Mouse (Mus musculus) right cerebral cortex, postnatal 25 days (tissue): Measurements from ENCODE around the gene Tchh.
"Not testable (repeated sequence)": the region's sequence is repeated elsewhere in the genome, so short reads cannot be mapped to it uniquely, and the experiment has no call there.

Experiments used
- DNase-seq: peaks from one replicate; pipeline ENCODE4 v3.0.0; 2022

The Tchh gene

DNA sequence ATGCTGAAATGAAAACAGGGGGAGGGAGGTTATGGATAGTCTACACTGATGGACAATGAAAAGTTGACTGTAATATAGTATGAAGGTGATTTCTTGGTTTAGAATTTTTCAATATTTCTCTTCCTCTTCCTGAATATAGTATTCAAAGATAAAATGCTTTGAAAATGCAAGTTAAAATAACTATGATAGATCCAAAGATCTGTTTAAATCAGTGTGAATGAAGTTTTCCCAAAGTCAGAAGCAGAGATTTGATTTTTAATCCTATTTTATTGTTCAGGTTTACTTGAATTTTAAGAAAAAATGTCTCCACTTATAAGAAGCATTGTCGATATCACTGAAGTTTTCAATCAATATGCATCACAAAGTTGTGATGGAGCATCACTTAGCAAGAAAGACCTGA lies at the start of gene Tchh:
Gene Tchh, plus strand, starts transcription at position 301 of the 400 bp plus-strand sequence.
- DNase-seq = no peak

DNA sequence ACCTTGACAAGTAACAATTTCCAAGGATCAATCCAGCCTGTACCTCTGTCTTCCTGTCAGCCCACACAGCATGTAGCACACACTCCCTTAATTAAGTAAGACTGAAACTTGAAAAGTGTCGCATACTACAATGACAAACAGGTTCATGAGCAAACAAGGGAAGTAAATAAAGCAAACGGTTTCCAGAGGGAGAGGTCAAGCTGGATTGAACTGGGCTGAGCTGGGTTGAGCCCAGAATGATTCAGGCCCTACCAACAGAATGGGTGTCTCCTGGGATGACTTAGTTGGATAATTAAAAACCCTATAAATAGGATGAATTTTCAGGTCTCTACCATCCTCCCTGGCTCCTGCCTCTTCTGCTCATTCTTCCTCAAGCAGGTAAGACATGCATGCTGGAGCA lies 48.8 kb upstream of the Tchh start, which contains the start of gene Rptn:
Gene Rptn, plus strand, starts transcription at position 334 of the 400 bp plus-strand sequence.
- DNase-seq = no peak

DNA sequence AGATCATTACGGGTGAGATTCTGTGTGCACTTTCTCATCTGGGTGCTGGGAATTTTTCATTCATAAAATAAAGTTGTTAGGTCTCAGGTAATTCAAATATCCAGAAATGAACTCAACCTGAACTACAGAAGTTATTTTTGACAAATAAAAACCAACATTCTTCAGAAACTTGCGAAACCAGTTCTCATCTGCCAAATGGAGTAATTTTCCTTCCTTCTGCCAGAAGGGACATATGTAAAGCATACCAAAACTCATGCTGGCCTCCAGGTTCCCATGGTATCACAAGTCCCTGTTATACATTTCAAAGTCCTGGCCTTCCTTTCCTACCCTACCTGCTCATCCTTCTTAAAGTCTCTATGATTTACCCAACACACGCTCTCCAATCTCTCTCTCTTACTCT lies 38.2 kb upstream of the Tchh start:
- no peak for DNase-seq

DNA sequence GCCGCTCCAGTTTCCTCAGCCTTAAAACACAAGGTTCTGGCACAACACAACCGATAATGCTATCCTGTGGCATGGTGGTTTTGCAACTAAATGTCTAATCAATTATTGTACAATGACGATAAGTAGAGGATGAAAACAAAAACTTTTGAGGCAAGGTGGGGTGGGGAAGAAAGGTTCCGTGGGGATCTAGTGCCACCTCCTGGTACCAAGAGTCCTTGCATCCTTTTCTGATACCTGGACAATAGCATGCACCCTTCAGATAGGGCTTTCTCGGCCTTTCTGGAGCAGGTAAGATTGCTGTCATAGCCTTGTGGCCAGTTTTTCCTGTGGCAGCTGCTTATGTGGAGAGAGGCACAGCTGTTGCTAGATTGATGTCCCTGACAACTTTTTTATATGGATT lies 35.1 kb upstream of the Tchh start:
- peak; percentile 12 for DNase-seq

DNA sequence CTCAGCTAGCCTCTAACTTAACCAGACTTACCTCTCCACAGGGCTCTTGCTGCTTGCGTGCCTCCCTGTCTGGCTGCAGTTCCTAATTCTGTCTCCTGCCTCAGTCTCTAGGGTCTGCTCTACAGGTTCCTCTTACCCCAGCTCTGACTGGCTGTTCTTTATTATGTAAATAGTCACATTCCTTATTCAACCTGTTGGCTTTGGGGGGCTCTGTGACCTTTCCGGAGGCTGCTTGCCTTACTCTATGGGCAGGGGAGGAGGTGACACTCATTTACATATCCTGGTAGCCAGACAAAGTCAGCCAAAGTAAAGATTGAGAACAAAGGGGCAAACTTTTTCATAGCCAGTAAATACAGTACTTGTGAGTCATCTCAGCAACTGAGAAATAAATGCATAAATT lies 30.2 kb upstream of the Tchh start:
- no peak for DNase-seq

DNA sequence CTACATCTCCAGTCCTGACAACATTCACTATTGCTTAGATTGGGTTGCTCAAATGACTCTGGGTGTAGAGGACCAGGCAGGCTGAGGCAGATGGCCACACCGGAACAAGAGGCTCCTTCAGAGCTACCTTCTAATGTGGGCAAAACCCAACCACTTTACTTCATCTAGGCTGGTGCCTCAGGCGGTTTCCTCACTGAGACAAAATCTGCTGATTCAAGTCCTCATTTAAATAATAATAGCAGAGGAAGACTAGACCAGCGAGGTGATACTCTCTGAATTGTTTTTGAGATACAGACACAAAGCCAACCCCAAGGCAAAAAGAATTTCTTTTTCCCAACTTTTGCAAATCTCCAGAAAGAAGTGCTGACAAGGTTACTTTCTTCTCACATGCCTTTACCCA lies 10.5 kb upstream of the Tchh start:
- DNase-seq = no peak

DNA sequence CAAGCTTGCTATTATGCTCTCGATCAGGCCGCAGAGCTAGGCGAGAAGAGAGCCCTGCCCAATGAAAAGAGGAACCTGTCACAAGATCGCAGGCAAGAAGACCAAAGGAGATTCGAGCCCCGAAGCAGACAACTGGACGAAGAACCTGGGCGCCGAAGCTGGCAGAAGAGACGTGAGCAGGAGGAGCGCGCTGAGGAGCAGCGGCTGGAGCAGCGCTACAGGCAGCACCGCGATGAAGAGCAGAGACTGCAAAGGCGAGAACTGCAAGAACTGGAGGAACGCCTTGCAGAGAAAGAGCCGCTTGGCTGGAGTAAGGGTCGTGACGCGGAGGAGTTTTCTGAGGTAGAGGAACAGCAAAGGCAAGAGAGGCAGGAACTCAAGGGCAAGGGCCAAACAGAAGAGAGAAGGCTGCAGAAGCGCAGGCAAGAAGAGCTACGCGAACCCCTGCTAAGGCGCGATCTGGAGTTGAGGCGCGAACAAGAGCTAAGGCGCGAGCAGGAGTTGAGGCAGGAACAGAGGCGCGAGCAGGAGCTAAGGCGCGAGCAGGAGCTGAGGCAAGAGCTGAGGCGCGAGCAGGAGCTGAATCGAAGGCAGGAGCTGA lies 1.5 kb downstream of the Tchh start:
- DNase-seq = peak; percentile 44

DNA sequence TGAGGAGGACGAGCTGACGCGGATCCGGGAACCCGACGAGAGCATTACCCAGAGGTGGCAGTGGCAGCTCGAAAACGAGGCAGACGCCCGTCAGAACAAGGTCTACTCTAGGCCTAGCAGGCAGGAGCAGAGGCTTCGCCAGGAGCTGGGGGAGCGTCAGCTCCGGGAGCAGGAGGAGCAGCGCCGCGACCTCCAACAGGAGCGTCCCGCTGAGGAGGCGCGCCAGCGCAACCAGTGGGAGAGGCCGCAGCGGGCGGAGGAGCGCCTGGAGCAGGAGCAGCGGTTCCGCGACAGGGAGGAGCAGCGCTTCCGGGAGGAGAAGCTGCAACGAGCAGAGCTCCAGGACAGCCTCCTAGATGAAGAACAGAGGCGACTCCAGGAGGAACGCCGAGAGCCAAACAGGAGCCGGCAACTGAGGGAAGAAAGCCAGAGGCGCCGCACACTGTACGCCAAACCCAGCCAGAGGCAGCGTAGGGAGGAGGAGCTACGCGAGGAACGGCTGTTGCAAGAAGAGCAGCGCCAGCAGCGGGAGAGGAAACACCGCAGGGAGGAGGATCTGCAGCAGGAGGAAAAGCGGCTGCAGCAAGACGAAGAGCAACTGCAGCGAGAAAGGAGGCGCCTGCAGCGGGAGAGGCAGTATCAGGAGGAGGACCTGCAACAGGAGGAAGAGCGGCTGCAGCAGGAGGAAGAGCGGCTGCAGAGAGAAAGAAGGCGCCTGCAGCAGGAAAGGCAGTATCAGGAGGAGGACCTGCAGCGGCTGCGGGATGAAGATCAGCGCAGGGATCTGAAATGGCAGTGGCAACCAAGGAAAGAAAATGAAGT lies 2.4 kb downstream of the Tchh start:
- peak; percentile 73 for DNase-seq

DNA sequence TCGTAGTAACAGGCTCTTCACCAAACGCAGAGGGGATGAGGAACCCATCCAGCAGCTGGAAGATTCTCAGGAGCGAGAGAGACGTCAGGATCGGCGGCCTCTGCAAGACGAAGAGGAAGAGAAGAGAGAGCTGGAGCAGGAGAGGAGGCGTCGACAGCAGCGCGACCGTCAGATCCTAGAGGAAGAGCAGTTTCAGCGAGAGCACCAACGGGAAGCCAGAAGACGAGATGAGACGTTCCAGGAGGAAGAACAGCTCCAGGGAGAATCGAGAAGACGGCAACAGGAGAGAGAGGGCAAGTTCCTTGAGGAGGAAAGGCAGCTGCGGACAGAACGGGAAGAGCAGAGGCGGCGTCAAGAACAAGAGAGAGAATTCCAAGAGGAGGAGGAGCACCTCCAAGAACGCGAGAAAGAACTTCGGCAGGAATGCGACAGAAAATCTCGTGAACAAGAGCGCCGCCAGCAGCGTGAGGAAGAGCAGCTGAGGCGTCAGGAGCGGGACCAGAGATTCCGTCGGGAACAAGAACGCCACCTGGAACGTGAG lies 3.1 kb downstream of the Tchh start:
- peak; percentile 30 for DNase-seq

DNA sequence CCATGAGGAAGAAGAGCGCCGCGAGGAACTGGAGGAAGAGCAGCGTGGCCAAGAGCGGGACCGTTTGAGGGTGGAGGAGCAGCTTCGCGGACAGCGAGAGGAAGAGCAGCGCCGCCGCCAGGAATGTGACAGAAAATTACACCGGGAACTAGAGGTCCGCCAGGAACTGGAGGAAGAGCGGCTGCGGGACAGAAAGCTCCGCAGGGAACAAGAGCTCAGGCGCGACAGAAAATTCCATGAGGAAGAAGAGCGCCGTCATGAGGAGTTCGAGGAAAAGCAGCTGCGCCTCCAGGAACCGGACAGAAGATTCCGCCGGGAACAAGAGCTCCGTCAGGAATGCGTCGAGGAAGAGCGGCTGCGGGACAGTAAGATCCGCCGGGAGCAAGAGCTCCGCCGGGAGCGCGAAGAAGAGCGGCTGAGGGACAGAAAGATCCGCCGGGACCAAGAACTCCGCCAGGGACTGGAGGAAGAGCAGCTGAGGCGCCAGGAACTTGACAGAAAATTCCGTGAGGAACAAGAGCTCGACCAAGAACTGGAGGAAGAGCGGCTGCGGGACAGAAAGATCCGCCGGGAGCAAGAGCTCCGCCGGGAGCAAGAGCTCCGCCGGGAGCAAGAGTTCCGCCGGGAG lies 4.1 kb downstream of the Tchh start:
- peak; percentile 8 for DNase-seq

DNA sequence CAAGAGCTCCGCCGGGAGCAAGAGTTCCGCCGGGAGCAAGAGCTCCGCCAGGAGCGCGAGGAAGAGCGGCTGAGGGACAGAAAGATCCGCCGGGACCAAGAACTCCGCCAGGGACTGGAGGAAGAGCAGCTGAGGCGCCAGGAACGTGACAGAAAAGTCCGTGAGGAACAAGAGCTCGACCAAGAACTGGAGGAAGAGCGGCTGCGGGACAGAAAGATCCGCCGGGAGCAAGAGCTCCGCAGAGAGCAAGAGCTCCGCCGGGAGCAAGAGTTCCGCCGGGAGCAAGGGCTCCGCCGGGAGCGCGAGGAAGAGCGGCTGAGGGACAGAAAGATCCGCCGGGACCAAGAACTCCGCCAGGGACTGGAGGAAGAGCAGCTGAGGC lies 4.6 kb downstream of the Tchh start:
- DNase-seq = not testable (repeated sequence)

DNA sequence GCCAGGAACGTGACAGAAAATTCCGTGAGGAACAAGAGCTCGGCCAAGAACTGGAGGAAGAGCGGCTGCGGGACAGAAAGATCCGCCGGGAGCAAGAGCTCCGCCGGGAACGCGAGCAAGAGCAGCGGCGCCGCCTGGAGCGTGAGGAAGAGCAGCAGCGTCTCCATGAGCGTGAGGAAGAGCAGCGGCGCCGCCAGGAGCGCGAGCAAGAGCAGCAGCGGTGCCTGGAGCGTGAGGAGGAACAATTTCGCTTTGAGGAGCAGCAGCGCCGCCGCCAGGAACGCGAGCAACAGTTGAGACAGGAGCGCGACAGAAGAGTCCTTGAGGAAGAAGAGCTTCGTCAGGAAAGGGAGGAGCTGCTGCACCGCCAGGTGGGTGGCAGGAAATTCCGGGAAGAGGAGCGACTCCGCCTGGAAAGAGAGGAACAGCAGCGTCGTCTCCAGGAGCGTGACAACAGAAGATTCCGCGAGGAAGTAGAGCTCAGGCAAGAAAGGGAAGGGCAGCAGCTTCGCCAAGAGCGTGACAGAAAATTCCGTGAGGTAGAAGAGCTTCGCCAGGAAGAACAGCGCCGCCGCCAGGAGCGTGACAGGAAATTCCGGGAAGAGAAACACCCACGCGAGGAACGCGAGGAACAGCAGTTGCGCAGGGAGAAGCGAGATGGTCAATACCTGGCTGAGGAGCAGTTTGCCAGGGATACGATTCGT lies 5.2 kb downstream of the Tchh start:
- DNase-seq = peak; percentile 75

DNA sequence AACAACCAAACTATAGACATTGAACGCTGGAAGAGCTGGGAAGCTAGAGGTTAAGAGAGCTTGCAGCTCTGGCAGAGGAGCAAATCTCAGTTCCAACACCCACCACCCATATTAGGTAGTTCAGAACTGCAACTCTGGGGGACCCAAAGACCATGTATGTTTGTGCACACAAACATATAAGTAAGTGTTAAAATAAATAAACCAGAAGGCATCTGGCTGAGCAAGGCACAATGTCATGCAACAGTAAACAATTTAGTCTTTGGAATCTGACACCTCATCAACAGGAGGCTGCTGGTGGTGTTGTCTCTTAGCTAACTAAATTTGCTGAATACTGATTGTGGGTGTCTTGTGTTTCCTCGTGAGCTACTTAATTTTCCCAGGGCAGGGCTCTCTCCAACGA lies 24.4 kb downstream of the Tchh start:
- no peak for DNase-seq

DNA sequence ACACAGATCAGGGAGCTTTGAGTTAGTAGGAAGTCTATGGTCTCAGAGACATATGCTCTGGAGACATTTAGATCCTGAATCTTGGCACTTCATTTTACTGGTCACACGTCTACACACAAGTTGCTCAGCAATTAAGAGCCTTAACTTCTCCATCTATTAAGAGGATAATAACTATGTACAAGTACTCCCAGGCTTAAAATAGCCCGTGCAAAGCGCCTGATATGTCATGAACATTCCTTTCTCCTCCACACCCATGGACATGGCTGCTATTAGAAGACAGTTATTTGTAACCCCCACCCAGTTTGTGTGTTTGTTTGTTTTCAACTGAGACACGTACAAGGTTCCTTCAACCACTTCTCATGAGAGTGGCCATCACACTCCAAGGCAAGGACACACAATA lies 25.0 kb downstream of the Tchh start:
- no peak for DNase-seq

DNA sequence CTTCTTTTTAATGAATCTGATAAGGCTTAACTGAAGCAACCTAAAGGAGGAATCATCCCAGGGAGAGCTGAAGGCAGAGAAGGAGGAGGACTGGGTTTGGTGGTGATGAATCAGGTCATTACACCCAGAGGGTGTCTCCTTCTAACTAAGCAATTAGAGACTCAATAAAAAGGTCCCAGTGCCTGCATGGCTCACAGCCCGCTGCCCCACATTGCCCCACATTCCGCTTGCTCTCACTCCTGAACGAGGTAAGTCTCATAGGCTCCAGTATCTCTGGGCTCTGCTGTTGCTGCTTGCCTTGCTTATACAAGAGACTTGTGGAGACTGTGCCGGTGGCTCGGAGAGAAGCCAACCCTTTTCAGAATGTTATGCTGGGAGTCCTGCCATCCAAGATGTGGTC lies 26.4 kb downstream of the Tchh start, which contains the start of gene Tchhl1:
Gene Tchhl1, plus strand, starts transcription at position 194 of the 400 bp plus-strand sequence.
- DNase-seq = no peak

DNA sequence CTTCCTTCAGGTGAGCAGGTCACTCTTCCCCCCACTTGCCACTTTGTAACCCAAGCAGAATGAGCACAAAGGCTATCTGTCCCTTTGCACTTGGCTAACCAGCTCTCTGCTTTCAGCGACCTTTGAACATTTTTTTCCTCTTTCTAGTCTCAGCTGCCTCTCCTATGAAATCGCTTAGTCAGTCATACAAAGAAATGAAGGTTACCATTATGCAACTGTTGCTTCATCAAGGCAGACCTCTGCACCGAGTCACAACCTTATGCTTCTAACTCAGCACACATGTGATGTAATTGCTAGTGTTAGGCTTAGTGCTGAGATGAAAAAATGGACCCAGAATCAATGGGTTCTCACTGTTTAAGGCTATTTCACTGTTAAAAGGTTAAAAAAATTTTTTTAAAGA lies 27.5 kb downstream of the Tchh start:
- no peak for DNase-seq

DNA sequence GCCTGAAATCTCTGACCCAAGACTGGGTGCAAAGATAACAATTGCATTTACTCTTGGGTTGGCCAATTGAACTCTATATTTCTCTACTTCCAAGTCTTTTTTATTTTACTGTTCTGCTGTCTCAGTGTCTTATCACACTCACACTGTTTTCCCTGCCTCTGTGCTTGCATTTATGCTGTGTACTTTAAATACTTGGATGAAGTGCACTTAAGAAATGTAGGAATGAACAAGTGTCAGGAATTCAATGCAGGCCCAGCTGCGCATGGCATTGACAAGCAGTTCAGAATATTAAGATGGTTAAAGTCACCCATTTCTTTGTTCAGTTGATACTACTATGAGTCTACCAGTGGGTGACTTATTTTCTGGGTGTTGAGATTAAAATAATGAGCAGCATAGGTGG lies 37.9 kb downstream of the Tchh start:
- DNase-seq = no peak

DNA sequence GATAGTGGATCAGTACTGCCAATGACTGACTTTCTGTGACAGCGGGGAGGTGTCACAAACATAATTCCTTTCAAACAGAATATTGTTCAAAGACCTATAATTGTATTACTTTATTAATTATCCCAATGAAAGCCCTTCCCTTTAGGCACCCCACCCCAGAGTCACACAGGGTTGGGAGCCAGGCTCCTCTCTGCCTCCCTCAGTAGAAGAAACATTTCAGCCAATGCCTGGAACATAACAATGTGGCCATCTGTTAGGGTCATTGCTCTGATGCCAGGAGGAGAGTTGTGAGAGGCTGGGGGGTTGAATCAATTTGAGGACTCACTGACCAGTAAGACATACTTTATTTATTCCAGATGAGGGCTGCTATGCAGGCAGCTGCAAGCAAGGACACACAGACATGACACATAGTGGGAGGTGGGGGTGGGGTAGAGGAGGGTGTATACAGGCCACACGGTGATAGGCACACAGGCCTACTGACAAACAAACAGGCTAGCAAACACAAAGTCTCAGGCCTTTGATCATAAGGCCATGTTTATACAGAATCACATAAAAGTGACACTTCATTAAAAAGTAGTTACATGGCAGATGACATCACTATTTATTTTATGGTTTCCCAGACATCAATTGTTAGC lies 40.0 kb downstream of the Tchh start:
- no peak for DNase-seq

DNA sequence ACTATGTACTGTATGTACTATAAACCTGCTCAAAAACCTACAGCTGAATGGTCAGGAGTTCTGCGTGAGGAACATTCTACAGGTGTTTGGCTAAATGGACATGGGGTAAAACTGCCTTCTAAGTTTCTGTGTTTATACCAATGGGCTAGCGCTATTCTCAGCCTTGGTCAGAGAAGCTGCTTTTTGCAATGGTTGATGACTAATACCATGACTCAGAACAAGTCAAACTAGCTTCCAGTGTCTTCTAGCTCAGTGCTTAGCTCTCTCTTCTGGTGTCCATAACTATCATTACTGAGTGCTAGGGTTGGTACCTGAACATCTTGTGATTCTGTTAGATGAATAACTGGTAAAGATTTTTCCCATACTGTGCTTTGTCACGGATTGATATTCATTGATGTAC lies 43.5 kb downstream of the Tchh start:
- no peak for DNase-seq

DNA sequence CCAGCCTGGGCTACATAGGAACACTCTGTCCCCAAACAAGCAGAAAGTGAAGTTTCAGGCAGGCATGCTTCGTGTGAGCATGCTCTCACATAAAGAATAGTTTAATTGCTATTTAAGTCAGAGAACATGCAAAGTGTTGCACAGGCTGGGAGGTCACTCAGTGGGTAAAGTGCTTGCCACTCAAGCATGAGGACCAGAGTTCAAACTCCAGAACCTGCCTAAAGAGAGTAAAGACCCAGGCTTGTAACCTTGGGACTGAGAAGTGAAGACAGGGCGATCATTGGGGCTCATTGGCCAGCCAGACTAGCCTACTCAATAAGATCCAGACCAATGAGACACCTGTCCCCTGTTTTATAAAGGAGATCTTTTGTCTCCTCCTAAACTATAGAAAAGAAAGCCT lies 46.4 kb downstream of the Tchh start:
- no peak for DNase-seq

DNA sequence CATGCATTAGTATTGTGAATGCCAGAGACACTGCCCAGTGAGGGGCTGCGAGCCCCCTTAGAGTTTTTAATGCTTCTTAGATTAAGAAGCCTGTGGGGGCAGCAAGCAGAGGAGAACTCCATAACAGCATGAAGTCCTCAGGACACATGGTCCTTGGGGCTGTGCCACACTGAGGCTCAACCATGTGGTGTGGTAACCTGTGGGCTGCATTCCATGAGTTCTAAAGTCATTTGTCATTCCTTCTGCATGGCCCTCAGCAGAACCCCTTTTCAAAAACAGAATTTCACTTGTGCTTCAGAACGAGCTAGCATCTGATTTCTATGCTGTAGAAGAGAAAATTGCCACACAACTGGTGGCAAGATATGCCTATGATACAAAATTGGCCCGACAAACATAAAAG lies 50.0 kb downstream of the Tchh start:
- no peak for DNase-seq

DNA sequence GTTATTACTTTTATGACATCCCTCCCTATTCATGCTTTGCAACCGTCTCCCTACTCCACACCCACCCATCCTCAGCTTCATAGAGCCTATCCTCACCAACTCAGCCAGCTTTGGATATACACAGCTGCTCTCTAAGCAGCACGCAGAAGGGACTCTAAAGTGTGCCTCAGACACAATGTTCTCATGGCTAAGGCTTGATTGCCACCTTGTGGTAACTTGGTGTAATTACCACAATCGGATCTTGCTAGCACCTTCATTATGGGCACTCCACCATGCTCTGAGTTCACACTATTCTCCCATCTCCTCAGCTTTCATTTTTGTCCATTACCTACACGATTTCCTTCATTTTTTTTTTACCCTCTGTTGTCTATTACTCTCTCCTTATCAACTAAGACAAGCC lies 51.9 kb downstream of the Tchh start:
- peak; percentile 27 for DNase-seq

DNA sequence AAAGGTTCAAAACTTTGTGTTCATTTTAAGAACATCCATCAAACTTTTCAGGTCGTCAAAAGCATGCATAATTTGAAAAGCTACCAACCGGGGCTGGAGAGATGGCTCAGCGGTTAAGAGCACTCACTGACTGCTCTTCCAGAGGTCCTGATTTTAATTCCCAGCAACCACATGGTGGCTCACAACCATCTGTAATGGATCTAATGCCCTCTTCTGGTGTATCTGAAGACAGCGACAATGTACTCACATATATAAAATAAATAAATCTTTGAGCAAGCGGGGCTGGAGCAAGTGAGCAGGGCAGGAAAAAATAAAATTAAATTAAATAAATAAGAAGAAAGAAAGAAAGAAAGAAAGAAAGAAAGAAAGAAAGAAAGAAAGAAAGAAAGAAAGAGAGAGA lies 52.6 kb downstream of the Tchh start:
- not testable (repeated sequence) for DNase-seq
